Mouse (Mus musculus) lung, postnatal 4 days (tissue): ENCODE data around the gene Dido1.
A peak's percentile ranks its signal among the peaks of the same experiment; 100 is the strongest.

Experiments used
- DNase-seq, 2 experiments: peaks; one replicate each; pipeline ENCODE4 v3.0.0; 2021

Gene Dido1

GRCm38 (mm10) chr2:180678609-180679140 lies 31.1 kb downstream of the Dido1 start:
- DNase-seq: peak in 1 of 2 experiments; percentile 75

DNA sequence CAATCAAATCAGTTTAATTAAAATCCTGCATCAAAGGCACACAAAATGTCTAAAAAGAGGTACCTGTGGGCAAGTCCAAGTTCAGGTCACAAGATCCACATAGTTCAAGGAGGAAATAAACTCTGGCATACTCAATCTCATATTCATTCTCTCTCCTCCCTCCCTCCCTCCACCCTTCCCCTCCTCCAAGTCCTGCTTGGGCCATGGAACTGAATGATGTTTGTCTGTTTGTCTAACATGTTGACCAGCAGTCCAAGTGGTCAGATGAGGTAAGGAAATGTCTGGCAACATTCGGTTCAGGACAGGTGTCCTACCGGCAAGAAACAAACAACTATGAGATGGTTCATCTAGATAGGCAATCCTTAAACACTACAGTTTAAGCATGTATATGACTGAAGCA lies 33.1 kb downstream of the Dido1 start:
- DNase-seq: no peak

GRCm38 (mm10) chr2:180662008-180662407 lies 47.8 kb downstream of the Dido1 start:
- no peak for DNase-seq

DNA sequence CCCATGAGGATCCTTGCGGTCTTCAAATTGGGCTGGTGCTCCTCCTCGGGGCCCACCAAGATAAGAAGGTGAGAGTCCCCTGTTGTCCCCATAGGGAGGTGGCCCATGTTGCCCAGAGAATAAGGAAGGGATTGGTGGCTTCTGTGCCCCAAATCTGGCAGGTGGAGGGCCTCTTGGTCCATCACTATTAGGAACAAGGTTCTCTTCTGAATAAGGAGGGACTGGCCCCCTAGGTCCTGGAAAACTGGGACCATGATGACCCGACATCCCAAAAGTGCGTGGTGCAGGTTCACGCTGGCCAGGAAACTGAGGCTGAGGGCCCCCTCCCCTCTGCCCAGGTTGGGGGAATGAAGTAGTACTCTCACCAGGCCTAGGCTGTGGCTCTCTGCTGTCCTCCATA lies 49.3 kb downstream of the Dido1 start:
- no peak for DNase-seq

DNA sequence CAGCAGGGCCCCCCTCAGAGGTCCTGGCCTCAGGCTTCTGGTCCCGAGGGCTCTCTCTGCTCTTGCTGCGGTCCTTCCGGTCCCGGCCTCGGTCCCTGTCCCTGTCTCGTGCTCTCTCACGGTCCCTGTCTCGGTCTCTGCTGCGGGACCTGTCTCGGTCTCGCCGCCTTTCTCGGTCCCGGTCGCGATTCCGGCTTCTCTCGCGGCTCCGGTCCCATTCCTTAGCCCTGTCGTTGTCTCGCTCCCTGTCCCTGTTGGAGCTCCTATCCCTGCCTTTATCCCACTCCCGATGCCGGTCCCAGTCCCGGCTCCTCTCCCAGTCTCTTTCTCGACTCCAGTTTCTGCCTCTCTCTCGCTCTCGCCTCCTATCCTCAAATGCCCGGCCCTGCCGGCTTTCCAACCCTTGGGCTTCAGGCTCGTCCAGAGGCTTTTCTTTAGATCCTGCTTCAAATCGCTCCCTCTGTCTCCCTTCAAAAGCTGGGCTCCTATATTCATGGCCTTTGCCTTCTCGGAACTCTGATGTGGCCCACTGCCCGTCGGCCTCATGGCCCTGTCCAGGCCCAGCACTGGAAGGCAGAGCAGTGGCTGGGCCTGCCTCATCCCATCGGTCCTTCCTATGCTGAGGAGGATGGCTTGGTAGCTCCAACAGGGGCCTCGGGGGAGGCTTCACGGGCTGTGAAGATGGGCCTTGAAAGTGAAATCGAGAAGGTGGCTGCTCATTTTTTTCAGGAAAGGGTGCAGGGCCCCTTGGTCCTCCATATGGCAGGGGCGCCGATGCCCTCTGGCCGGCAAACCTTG lies 50.2 kb downstream of the Dido1 start:
- DNase-seq: no peak

GRCm38 (mm10) chr2:180658381-180658780 lies 51.4 kb downstream of the Dido1 start:
- DNase-seq: no peak

- peak; percentile 57 to 80 for DNase-seq
Observed at GRCm38 (mm10) chr2:180657394-180658013, 52.3 kb downstream of the Dido1 start.

GRCm38 (mm10) chr2:180655150-180655549 lies 54.6 kb downstream of the Dido1 start:
- DNase-seq: no peak

GRCm38 (mm10) chr2:180654666-180655065 lies 55.1 kb downstream of the Dido1 start:
- DNase-seq: no peak

GRCm38 (mm10) chr2:180646841-180647240 lies 63.0 kb downstream of the Dido1 start:
- DNase-seq: no peak

DNA sequence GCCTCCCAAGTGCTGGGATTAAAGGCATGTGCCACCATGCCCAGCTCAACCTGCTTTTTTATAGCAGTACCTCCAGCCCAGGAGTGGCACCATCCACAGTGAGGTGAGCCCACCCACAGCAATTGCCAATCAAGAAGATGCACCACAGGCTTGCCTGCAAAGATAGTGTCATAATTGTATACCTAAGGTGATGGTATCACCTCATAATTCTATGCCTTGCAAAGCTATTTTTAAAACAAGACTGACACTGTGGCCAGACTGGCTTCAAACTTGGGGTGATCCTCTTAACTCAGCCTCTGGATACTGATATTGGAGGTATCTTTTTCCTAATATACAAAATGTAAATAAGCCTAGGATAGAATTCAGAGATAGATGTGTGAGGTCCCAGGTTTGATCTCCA lies 66.2 kb downstream of the Dido1 start:
- no peak for DNase-seq

DNA sequence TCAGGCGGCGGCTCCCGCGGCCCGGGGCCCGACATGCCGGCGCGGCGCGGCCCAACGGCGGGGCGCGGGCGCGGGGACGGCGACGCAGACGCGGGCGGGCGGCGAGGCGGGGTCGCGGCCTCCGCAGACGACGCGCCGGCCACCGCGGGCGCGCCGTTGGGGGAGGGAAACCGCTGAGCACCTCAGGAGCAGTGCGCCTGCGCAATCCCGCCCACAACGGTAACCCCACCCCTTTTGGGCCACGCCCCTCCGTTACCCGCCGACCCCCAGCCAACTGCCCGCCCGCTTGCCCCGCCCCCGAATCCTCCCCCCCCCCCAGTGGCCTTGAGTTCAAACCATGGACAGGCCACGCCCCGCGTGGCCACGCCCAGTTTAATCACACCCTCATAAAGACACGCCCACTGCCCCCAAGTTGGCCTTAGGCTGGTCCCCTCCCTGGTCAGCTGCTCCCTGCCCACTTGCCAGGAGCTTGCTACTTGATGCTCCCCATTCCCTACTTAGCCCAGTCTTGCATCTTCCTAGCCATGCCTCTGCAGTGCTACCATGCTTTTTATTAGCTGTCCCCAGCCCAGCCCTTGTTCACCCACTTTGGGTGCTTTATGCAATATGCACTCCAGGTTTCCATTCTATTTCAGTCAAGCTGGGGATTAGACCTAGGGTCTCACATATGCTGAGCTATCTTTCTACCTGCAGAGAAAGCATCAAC lies 67.1 kb downstream of the Dido1 start, which contains the start of gene Tcfl5:
Tcfl5 (minus strand) TSS at position 154 of the 706 bp plus-strand sequence.
- no peak for DNase-seq

DNA sequence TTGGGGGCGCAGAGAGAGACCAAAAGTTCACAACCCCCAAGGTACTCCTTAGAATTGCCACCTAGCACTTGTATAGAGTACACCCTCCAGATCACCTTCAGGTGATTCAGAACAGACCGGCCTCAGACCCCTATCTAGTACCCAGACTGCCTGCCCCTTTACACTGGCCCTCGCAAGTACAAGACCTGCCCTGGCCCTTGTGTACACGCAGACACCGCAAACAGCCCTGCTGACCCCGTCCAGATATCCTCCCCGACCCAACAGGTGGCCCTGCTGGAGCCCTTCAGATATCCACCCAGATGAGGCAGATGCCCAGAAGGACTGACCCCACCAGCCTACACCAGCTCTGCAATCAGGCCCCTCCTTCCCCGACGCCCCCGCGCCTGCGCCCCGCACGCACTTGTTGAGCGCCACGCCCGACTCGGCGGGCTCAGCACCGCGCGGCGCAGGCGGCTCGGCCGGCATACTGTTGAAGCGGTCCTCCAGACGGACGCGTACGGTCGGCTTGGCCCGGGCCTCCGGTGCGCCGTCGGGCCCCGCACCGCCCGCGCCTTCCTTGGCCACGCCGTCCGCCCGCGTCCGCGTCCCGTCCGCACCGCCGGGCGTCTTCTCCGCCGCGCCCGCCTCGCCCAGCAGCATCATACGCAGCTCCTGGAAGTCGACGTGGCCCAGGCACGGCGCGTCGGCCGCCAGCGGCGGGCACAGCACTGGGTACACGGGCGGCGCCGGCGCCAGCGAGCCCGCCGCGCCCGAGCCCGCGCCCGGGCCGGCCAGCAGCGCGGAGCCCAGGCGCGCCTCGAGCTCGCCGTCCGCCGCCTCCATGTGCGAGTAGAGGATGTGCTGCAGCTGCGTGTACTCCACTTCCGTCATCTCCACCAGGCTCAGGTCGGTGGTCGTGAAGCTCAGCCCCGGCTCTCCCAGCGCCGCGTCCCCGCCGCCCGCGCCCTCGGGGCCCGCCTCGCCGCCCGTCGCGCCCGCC lies 67.9 kb downstream of the Dido1 start:
- DNase-seq: no peak

DNA sequence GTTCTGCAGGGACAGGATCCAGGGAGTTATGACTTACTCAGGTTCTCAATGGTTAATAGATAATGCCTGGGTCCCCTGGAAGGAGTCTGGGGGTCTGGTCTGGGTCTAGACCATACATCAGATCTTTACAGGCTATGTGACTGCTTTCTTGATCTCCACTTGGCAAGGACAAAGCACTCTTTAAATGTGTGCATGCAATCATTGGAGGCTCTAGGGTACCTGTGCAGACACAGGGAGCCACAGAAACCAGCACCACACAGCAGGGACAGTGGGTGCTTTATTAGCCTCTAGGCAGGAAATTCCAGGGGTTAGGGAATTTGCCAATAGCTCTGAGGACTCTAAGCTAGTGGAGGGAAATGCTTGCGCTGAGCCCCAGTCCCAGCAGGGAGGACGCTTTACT lies 97.9 kb downstream of the Dido1 start:
- DNase-seq: no peak

- DNase-seq: no peak
Observed at GRCm38 (mm10) chr2:180610283-180610682, 99.5 kb downstream of the Dido1 start.
